Mouse (Mus musculus) frontal cortex, postnatal 10 days (tissue): ENCODE results near the gene Rasa3.

Source experiments
- DNase-seq, 2 experiments: peaks; one replicate each; pipeline ENCODE4 v3.0.0; 2022; ENCODE audit warnings: low spot score in 2 of 2, mixed read lengths in 1 of 2

Gene Rasa3

GRCm38 (mm10) chr8:13620226-13620920 is 57.0 kb downstream of the Rasa3 start:
- DNase-seq: no peak

- no peak for DNase-seq
Observed at GRCm38 (mm10) chr8:13616831-13617505, 60.4 kb downstream of the Rasa3 start.

GRCm38 (mm10) chr8:13614924-13615391 is 62.4 kb downstream of the Rasa3 start:
- no peak for DNase-seq

- DNase-seq: no peak
Observed at GRCm38 (mm10) chr8:13614136-13614535, 63.3 kb downstream of the Rasa3 start.

GRCm38 (mm10) chr8:13611702-13612101 is 65.7 kb downstream of the Rasa3 start:
- DNase-seq: no peak

GRCm38 (mm10) chr8:13609971-13610370 is 67.4 kb downstream of the Rasa3 start:
- no peak for DNase-seq

GRCm38 (mm10) chr8:13608946-13609345 is 68.5 kb downstream of the Rasa3 start:
- no peak for DNase-seq

GRCm38 (mm10) chr8:13605920-13606480 is 71.4 kb downstream of the Rasa3 start:
- DNase-seq: no peak

- peak in 1 of 2 experiments; percentile 50 for DNase-seq
Observed at GRCm38 (mm10) chr8:13602621-13603020, 74.8 kb downstream of the Rasa3 start.

GRCm38 (mm10) chr8:13601166-13601565 is 76.2 kb downstream of the Rasa3 start:
- no peak for DNase-seq

GRCm38 (mm10) chr8:13600716-13601115 is 76.7 kb downstream of the Rasa3 start:
- DNase-seq: no peak

GRCm38 (mm10) chr8:13600204-13600603 is 77.2 kb downstream of the Rasa3 start:
- DNase-seq: no peak

- DNase-seq: no peak
Observed at GRCm38 (mm10) chr8:13597777-13598176, 79.6 kb downstream of the Rasa3 start.

- DNase-seq: no peak
Observed at GRCm38 (mm10) chr8:13595861-13596260, 81.5 kb downstream of the Rasa3 start.

- no peak for DNase-seq
Observed at GRCm38 (mm10) chr8:13594884-13595323, 82.5 kb downstream of the Rasa3 start.

GRCm38 (mm10) chr8:13593340-13593739 is 84.1 kb downstream of the Rasa3 start:
- no peak for DNase-seq

GRCm38 (mm10) chr8:13591246-13591645 is 86.2 kb downstream of the Rasa3 start:
- no peak for DNase-seq

GRCm38 (mm10) chr8:13589071-13589470 is 88.3 kb downstream of the Rasa3 start:
- no peak for DNase-seq

- DNase-seq: no peak
Observed at GRCm38 (mm10) chr8:13584652-13585051, 92.8 kb downstream of the Rasa3 start.

- DNase-seq: no peak
Observed at GRCm38 (mm10) chr8:13577869-13578268, 99.5 kb downstream of the Rasa3 start.

GRCm38 (mm10) chr8:13571999-13572398 is 105.4 kb downstream of the Rasa3 start:
- DNase-seq: no peak

- no peak for DNase-seq
Observed at GRCm38 (mm10) chr8:13562118-13562517, 115.3 kb downstream of the Rasa3 start, which contains the start of gene 1700029H14Rik. TSS of gene 1700029H14Rik (minus strand) at chr8:13562461.

- no peak for DNase-seq
Observed at GRCm38 (mm10) chr8:13557526-13557925, 119.9 kb downstream of the Rasa3 start.
